Mouse (Mus musculus) liver, embryonic 11.5 days (tissue): ENCODE measurements at regions not wholly inside any gene's neighbourhood (a gene's known extent, or its start where the extent isn't known, plus 50 kb on each side); places are given as distances from the start of the nearest gene placed in this dataset.
A peak's percentile ranks its signal among the peaks of the same experiment; 100 is the strongest.

Experiments used
- ATAC-seq: fragments of 200-750 bp; cut with Nextera tagmentation; replicated peaks from 2 replicates; pipeline ENCODE4 v1.8.0; 2017; ENCODE audit warnings: moderate number of reproducible peaks, mild to moderate bottlenecking, moderate TSS enrichment, moderate library complexity; ENCODE audit not compliant: low FRiP score
- DNase-seq: peaks from one replicate; pipeline ENCODE4 v3.0.0-alpha.2; 2017; ENCODE audit warnings: low spot score
- H3K27ac ChIP-seq: fragments of 300-500 bp; sonication (generic); 2 replicates; pipeline ENCODE4 v1.5.1; 2014; ENCODE audit warnings: mild to moderate bottlenecking, low read depth, low read length, control low read depth
- H3K27me3 ChIP-seq: fragments of 300-500 bp; sonication (generic); replicated peaks from 2 replicates; pipeline ENCODE4 v1.6.1; 2014; ENCODE audit warnings: low read length, mixed read lengths; ENCODE audit not compliant: control insufficient read depth, insufficient read depth
- H3K36me3 ChIP-seq: fragments of 300-500 bp; sonication (generic); 2 replicates; pipeline ENCODE4 v1.6.1; 2014; ENCODE audit warnings: mild to moderate bottlenecking, low read length, moderate library complexity, mixed read lengths; ENCODE audit not compliant: control insufficient read depth, insufficient read depth
- H3K4me1 ChIP-seq: fragments of 300-500 bp; sonication (generic); replicated peaks from 2 replicates; pipeline ENCODE4 v1.6.1; 2014; ENCODE audit warnings: low read length, mixed read lengths; ENCODE audit not compliant: control insufficient read depth, insufficient read depth
- H3K4me2 ChIP-seq: fragments of 300-500 bp; sonication (generic); 2 replicates; pipeline ENCODE4 v1.6.1; 2014; ENCODE audit warnings: mild to moderate bottlenecking, control low read depth, moderate library complexity
- H3K4me3 ChIP-seq: fragments of 300-500 bp; sonication (generic); 2 replicates; pipeline ENCODE4 v1.5.1; 2014; ENCODE audit warnings: low read depth, low read length, control low read depth
- H3K9ac ChIP-seq: fragments of 300-500 bp; sonication (generic); 2 replicates; pipeline ENCODE4 v1.6.1; 2014; ENCODE audit warnings: low read depth, low read length, control low read depth
- H3K9me3 ChIP-seq: fragments of 300-500 bp; sonication (generic); 2 replicates; pipeline ENCODE4 v1.6.1; 2016; ENCODE audit warnings: low read length, inconsistent platforms, mixed read lengths; ENCODE audit not compliant: control insufficient read depth
- WGBS: fragments of 180-500 bp; shearing (Covaris S2); extraction: QIAGEN DNeasy Blood & Tissue Kit; methylation state at CpG from one replicate; pipeline ENCODE4 v1.1.7; 2014; 5-methylcytosine and 5-hydroxymethylcytosine counted together

DNA sequence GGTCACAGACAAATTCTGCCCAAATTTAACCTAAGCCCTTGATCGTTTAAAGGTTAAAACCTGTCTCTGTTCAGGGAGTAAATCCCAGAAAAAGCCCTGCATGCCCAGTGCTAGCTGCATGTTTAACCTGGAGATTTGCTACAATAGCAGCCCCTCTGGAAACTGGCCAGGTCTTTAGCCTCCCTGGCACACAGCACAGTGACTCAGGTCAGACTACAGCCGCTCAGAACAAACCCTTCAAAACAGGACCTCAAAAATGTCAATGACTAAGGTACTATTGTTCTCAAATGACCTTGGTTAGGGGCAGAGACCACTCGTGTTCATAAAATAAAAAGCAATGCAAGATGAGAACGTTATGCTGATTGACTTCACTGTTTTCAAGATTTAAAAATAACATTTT lies 101.8 kb upstream of the Ccn2 start:
- H3K4me3 ChIP-seq: no peak overlapping the region
- H3K9ac ChIP-seq: no peak overlapping the region
- WGBS: 70% methylated on average over 4 of the region's 4 CpGs
- no peak overlapping the region for H3K4me2 ChIP-seq
- no peak overlapping the region for H3K27ac ChIP-seq
- no peaks in the 10 kb centered on the region for H3K4me1 ChIP-seq
- H3K27me3 ChIP-seq: no peaks in the 10 kb centered on the region
- no peaks in the 10 kb centered on the region for H3K36me3 ChIP-seq
- ATAC-seq: no peak
- H3K9me3 ChIP-seq: no peaks in the 10 kb centered on the region
- no peak for DNase-seq

DNA sequence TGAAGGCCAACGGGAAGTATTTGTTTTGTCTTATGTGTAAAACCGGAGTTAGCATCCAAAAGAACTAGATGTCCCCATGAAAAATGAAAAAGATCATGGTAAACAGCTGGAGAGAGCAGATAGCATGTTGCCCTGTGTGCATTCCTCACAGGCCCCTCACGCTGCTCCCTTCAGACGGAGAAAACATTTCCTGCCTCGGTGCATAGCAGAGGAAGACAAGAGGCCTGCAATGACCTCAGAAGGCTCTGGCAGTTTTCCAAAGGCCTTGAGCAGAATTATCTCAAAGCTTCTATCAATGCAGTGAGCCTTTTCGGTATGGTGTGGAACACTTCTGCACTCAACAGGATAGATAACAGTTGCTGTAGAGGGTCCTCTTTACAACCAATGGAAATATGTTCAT lies 101.3 kb upstream of the Ccn2 start:
- no peaks in the 10 kb centered on the region for H3K36me3 ChIP-seq
- ATAC-seq (peak; percentile 62; the same call in 1 of the 2 replicates), DNase-seq (no peak)
- H3K9me3 ChIP-seq: no peaks in the 10 kb centered on the region
- H3K4me1 ChIP-seq: no peaks in the 10 kb centered on the region
- no peak overlapping the region for H3K4me3 ChIP-seq
- H3K27me3 ChIP-seq: no peaks in the 10 kb centered on the region
- H3K27ac ChIP-seq: no peak overlapping the region
- WGBS: 37% methylated on average over 6 of the region's 6 CpGs
- no peak overlapping the region for H3K9ac ChIP-seq
- H3K4me2 ChIP-seq: no peak overlapping the region

DNA sequence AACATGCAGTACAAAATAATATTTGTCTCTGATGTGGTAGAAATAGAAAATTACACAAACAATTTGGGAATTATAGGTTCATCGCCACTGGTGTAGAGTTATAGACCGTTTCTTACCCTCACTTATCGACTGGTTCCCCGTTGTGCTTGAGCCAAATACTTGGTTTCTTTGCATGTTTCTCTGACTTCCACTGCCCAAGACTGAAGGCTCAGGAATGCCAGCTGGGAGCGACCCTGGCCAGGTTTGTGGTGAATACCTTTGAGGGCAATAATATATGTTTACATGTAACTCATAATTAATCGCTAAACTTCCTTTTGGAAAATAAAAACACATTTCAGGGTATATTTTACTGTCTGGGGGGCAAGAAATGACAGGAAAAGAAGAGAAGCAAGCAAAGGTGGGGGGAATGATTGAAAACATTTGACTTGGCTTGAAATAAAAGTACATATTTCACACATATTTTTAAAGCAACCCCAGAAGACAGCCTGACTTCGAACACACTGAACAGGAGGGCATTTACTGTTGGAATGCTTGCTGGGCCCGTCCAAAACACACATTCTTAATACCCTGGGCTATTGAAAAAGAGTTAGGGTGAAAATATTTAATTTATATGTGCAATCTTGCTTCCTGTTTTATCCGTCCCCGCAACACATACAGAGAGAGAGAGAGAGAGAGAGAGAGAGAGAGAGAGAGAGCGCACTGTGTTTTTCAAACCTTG lies 75.3 kb upstream of the Ccn2 start:
- no peaks in the 10 kb centered on the region for H3K27me3 ChIP-seq
- H3K4me3 ChIP-seq: no peak overlapping the region
- no peaks in the 10 kb centered on the region for H3K9me3 ChIP-seq
- 88% methylated on average over 11 of the region's 11 CpGs for WGBS
- no peaks in the 10 kb centered on the region for H3K36me3 ChIP-seq
- no peaks in the 10 kb centered on the region for H3K4me1 ChIP-seq
- H3K27ac ChIP-seq: no peak overlapping the region
- ATAC-seq (no peak), DNase-seq (no peak)
- no peak overlapping the region for H3K4me2 ChIP-seq
- no peak overlapping the region for H3K9ac ChIP-seq

DNA sequence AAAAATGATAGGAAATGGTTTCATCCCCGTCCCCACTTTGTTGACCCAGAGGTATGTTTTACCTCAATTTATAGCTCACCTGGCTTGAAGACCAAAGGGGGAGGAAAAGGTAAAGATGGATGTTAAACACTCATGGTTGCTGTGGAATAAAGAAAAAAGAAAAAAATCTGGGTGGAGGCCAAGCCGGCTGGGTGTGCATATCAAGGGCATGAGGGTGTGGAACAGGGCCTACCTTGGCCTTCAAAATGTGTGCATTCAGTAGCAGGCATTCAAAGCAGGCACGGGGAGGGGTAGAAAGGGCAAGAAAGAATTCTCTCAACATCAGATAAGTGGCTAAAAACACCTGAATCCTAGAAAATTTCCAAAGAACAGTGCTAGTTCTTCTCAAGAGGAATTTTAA lies 74.7 kb upstream of the Ccn2 start:
- no peak overlapping the region for H3K27ac ChIP-seq
- H3K4me3 ChIP-seq: no peak overlapping the region
- no peaks in the 10 kb centered on the region for H3K36me3 ChIP-seq
- H3K27me3 ChIP-seq: no peaks in the 10 kb centered on the region
- no peaks in the 10 kb centered on the region for H3K9me3 ChIP-seq
- no peaks in the 10 kb centered on the region for H3K4me1 ChIP-seq
- no peak overlapping the region for H3K9ac ChIP-seq
- WGBS: 79% methylated on average over 3 of the region's 3 CpGs
- DNase-seq (no peak), ATAC-seq (no peak)
- no peak overlapping the region for H3K4me2 ChIP-seq

DNA sequence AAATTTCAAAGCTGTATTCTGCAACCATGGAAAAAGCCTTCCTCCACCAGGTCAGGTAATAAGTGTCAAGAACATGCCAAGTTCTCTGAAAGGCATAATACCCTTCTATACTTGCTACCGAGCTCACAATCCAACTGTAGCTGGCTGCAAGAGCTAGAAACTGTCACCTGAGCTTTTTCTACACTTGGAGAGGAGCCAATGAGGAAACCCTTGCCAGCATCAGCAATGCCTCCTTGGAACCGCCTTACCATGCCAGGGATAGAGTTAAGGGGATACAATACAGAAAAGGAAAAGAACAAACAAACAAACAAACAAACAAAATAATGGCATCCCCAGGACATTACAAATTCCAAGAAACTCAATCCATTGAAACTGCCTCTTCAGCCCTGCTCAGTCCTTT lies 62.5 kb upstream of the Ccn2 start:
- Histone ChIP-seq H3K9me3 (no peaks in the 10 kb centered on the region), H3K9ac (no peak overlapping the region), H3K36me3 (no peaks in the 10 kb centered on the region), H3K4me2 (no peak overlapping the region), H3K27me3 (no peaks in the 10 kb centered on the region), H3K27ac (no peak overlapping the region), H3K4me1 (no peaks in the 10 kb centered on the region), H3K4me3 (no peak overlapping the region)
- no peak for ATAC-seq
- 82% methylated on average over 2 of the region's 2 CpGs for WGBS
- no peak for DNase-seq

DNA sequence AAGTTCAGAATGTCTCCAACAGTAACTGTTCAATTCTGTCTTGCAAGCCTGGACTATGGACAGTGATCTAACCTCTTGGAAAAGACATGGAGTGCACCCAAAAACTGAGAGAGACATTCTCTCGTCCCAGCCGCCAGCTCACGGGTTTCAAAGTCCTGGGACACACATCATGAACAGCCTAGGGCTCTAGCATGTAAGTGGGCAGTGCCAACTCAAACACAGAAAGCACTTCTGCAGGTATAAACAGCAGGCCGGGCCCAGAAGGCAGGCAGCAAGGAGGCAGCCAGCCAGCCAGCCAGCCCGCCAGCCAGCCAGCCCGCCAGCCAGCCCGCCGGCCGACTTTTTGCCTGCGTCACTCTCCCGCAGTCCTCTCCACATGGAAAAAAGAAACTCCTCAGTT lies 60.3 kb upstream of the Ccn2 start:
- Histone ChIP-seq H3K36me3 (no peaks in the 10 kb centered on the region), H3K4me1 (no peaks in the 10 kb centered on the region), H3K4me2 (no peak overlapping the region), H3K4me3 (no peak overlapping the region), H3K27ac (no peak overlapping the region), H3K9me3 (no peaks in the 10 kb centered on the region), H3K27me3 (no peaks in the 10 kb centered on the region), H3K9ac (no peak overlapping the region)
- DNase-seq (no peak), ATAC-seq (no peak)
- WGBS: 87% methylated on average over 11 of the region's 11 CpGs

DNA sequence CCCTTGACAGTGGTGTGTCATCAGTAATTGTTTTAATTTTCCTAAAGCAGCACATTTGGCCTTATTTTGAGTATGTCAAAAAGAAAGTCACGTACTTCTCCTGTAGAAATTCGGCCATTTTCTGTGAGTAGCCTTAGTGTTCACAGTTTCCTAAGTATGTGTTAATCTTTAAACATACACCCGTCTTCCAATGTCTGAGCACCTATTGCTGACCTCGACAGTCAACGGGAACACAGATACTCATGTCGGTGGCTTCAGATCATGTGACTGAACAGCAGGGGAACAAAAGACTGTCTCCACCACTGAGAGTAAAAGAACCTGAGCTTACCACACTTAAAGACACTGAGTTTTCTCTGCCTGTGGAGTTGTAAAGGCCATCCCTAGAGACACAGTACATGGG lies 59.8 kb upstream of the Ccn2 start:
- Histone ChIP-seq H3K9ac (no peak overlapping the region), H3K4me3 (no peak overlapping the region), H3K36me3 (no peaks in the 10 kb centered on the region), H3K27me3 (no peaks in the 10 kb centered on the region), H3K9me3 (no peaks in the 10 kb centered on the region), H3K27ac (no peak overlapping the region), H3K4me2 (no peak overlapping the region), H3K4me1 (no peaks in the 10 kb centered on the region)
- ATAC-seq (no peak), DNase-seq (no peak)
- WGBS: 74% methylated on average over 6 of the region's 6 CpGs

DNA sequence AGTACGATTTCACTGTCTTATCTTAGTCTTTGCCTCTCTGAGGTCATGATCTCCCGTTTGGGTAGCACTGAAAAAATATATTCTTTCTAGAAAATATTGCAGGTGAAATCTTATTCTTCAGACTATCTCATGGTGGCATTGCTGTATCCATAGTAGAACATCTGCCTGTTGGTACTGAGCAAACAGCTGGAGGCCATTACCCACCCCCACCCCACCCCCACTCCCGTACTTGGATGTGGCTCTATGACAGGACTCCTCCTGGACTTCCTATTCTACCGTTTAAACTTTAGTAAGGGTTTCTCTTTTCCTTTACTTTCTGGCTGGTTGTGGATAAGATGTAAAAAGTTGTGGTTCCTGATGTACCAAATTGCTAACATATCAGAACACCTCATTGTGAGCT lies 53.3 kb upstream of the Ccn2 start:
- Histone ChIP-seq H3K4me3 (no peak overlapping the region), H3K27ac (no peak overlapping the region), H3K9me3 (no peaks in the 10 kb centered on the region), H3K36me3 (no peaks in the 10 kb centered on the region), H3K9ac (no peak overlapping the region), H3K27me3 (no peaks in the 10 kb centered on the region), H3K4me1 (no peaks in the 10 kb centered on the region), H3K4me2 (no peak overlapping the region)
- no peak for DNase-seq
- WGBS: 75% methylated on average over 4 of the region's 4 CpGs
- ATAC-seq: no peak
